In genomic region chr2:166950853-166951648, GRCm38 (mm10) we compare ENCODE assay signal across 10 mouse cellular contexts. TPM values are rescaled to one million over a fixed set of nuclear protein-coding genes. Genes with fewer than 3 reads are reported as not detected.
DNase-seq lines count a peak whose midpoint lies in the region; ATAC-seq lines count a peak whose summit lies in the region.
"Had no signal": no experiment of that assay in that cellular context is flagged by ENCODE, and none has a peak within 500 bp of the region (broad histone marks: within the 10 kb centered on the region; RNA-seq: fewer than 3 reads in every experiment).

No protein-coding gene starts in this region.

- DNase-seq in hindbrain, embryonic 11.5 days (ENCODE audit: low spot score) = peak; percentile 31
- DNase-seq in testis, postnatal 10 days (ENCODE audit: low spot score) = peak; percentile 59
- DNase-seq in testis, postnatal 14 days (ENCODE audit: low spot score) = no peak
- peak; percentile 34 to 65 for DNase-seq in layer of hippocampus, adult 18-20 months (ENCODE audit: low spot score in 2 of 2)
- DNase-seq in yolk sac, embryonic 10.5 days (ENCODE audit: low spot score) = no peak

- H3K27me3 ChIP-seq in hindbrain, embryonic 11.5 days (ENCODE audit: control insufficient read depth, insufficient read depth, low read length) = no peaks in the 10 kb centered on the region
- no peaks in the 10 kb centered on the region for H3K27me3 ChIP-seq in hindbrain, embryonic 12.5 days
- H3K27me3 ChIP-seq: embryonic facial prominence, embryonic 15.5 days had no signal

- no peak for ATAC-seq in hindbrain, embryonic 11.5 days (ENCODE audit: low FRiP score)
- ATAC-seq in hindbrain, embryonic 12.5 days (ENCODE audit: low FRiP score) = no peak
- no peak for ATAC-seq in granulocyte monocyte progenitor cell, adult 5-6 weeks (replicated peaks; ENCODE audit: poor library complexity, severe bottlenecking)
- no peak for ATAC-seq in activated CD4-positive, CD25-positive, alpha-beta regulatory T cell, adult 4 months

- H3K4me3 ChIP-seq in hindbrain, embryonic 11.5 days (ENCODE audit: low read depth, low read length) = no peak overlapping the region
- no peak overlapping the region for H3K4me3 ChIP-seq in hindbrain, embryonic 12.5 days
- H3K4me3 ChIP-seq: embryonic facial prominence, embryonic 15.5 days had no signal

- H3K36me3 ChIP-seq in hindbrain, embryonic 11.5 days (ENCODE audit: control insufficient read depth, insufficient read depth, low read length) = peaks cover 33% of the 10 kb centered on the region
- peaks cover 92% of the 10 kb centered on the region for H3K36me3 ChIP-seq in hindbrain, embryonic 12.5 days

- no peak overlapping the region for H3K27ac ChIP-seq in hindbrain, embryonic 11.5 days (ENCODE audit: low read depth, low read length)
- no peak overlapping the region for H3K27ac ChIP-seq in hindbrain, embryonic 12.5 days
- H3K27ac ChIP-seq: embryonic facial prominence, embryonic 15.5 days had no signal

- no peaks in the 10 kb centered on the region for H3K9me3 ChIP-seq in hindbrain, embryonic 11.5 days (ENCODE audit: control insufficient read depth, low read length)
- H3K9me3 ChIP-seq in hindbrain, embryonic 12.5 days (replicated peaks) = no peaks in the 10 kb centered on the region
- H3K9me3 ChIP-seq: embryonic facial prominence, embryonic 15.5 days; G1E had no signal

- WGBS in hindbrain, embryonic 11.5 days = 88% methylated on average over 14 of the region's 14 CpGs
- WGBS in hindbrain, embryonic 12.5 days = 79% methylated on average over 14 of the region's 14 CpGs

- H3K4me2 ChIP-seq in hindbrain, embryonic 11.5 days (replicated peaks; ENCODE audit: low read depth, low read length) = no peak overlapping the region
- no peak overlapping the region for H3K4me2 ChIP-seq in hindbrain, embryonic 12.5 days (replicated peaks)
- H3K4me2 ChIP-seq: embryonic facial prominence, embryonic 15.5 days had no signal

- no peaks in the 10 kb centered on the region for H3K4me1 ChIP-seq in hindbrain, embryonic 11.5 days (replicated peaks; ENCODE audit: control insufficient read depth, insufficient read depth, low read length)
- H3K4me1 ChIP-seq in hindbrain, embryonic 12.5 days = no peaks in the 10 kb centered on the region

- H3K9ac ChIP-seq in hindbrain, embryonic 11.5 days (ENCODE audit: low read depth, low read length) = no peak overlapping the region
- no peak overlapping the region for H3K9ac ChIP-seq in hindbrain, embryonic 12.5 days
- H3K9ac ChIP-seq: embryonic facial prominence, embryonic 15.5 days had no signal

RNA-seq across cellular contexts. Expression of gene Stau1, which starts 45.0 kb away (rescaled TPM):
- polyA plus RNA-seq in hindbrain, embryonic 11.5 days (2014; fragmentation: Nextera tagmentation; extraction: Ambion mirVana) = 93.0 and 101 TPM in 2 replicates
- 115 and 130 TPM in 2 replicates for polyA plus RNA-seq in hindbrain, embryonic 12.5 days (2016; fragmentation: Nextera tagmentation; extraction: Ambion mirVana)
- total RNA-seq in layer of hippocampus, adult 18-20 months (2021) = 10 to 100 TPM; 64.0 to 69.7 TPM
- 46.7 and 50.7 TPM in 2 replicates for total RNA-seq in granulocyte monocyte progenitor cell, adult 5-6 weeks (2014; fragmentation: Nextera tagmentation)
- 25.4 and 34.3 TPM in 2 replicates for total RNA-seq in granulocyte monocyte progenitor cell, adult 5-6 weeks (2017)
- 10 to 100 TPM; 36.2 to 42.2 TPM for polyA plus RNA-seq in activated CD4-positive, CD25-positive, alpha-beta regulatory T cell, adult 4 months (2017; shearing (Covaris generic))

RNA-seq across cellular contexts. Expression of gene Cse1l, which starts 45.2 kb away (rescaled TPM):
- 169 and 219 TPM in 2 replicates for polyA plus RNA-seq in hindbrain, embryonic 11.5 days (2014; fragmentation: Nextera tagmentation; extraction: Ambion mirVana)
- 133 and 136 TPM in 2 replicates for polyA plus RNA-seq in hindbrain, embryonic 12.5 days (2016; fragmentation: Nextera tagmentation; extraction: Ambion mirVana)
- 10 to 100 TPM; 51.3 to 53.9 TPM for total RNA-seq in layer of hippocampus, adult 18-20 months (2021)
- 107 and 128 TPM in 2 replicates for total RNA-seq in granulocyte monocyte progenitor cell, adult 5-6 weeks (2014; fragmentation: Nextera tagmentation)
- 156 and 159 TPM in 2 replicates for total RNA-seq in granulocyte monocyte progenitor cell, adult 5-6 weeks (2017)
- polyA plus RNA-seq in activated CD4-positive, CD25-positive, alpha-beta regulatory T cell, adult 4 months (2017; shearing (Covaris generic)) = 10 to 100 TPM; 59.7 to 65.0 TPM

Comparison
In these comparisons a context has a peak if more than half of its experiments do, and no peak if none do; other contexts are left out.
1. DNase-seq: peak in hindbrain, embryonic 11.5 days (single experiment), testis, postnatal 10 days (single experiment) and layer of hippocampus, adult 18-20 months (2 of 2); none in testis, postnatal 14 days (single experiment) and yolk sac, embryonic 10.5 days (single experiment).